Mouse (Mus musculus) hindbrain, embryonic 14.5 days (tissue): Measurements from ENCODE around the gene Svs2. TPM values are rescaled to one million over a fixed set of nuclear protein-coding genes. Genes with fewer than 3 reads are reported as not detected.

Experiments
- polyA plus RNA-seq: library from polyadenylated mRNA; unstranded; fragments of >200 nt; fragmentation: Nextera tagmentation; extraction: Ambion mirVana; gene quantifications from 2 replicates; pipeline ENCODE4 v1.2.1, GENCODE M21; 2014

The Svs2 gene
- polyA plus RNA-seq, 1 experiment from 2014 or later, result not detected

Other genes starting within 250 kb of the Svs2 start
- gene Ywhab, start 243.5 kb downstream of the Svs2 start, polyA plus RNA-seq, result 445 and 473 TPM in 2 replicates
- 1.6 and 2.2 TPM in 2 replicates for gene Pabpc1l, start 213.0 kb downstream of the Svs2 start, polyA plus RNA-seq
- gene Stk4, start 168.1 kb downstream of the Svs2 start, polyA plus RNA-seq, result 26.6 and 27.4 TPM in 2 replicates
- 48.3 and 48.9 TPM in 2 replicates for gene Tomm34, start 167.3 kb downstream of the Svs2 start, polyA plus RNA-seq
- 1.1 and 1.6 TPM in 2 replicates for gene Kcns1, start 67.4 kb downstream of the Svs2 start, polyA plus RNA-seq
- not detected in 2 replicates for gene Wfdc5, start 55.7 kb downstream of the Svs2 start, polyA plus RNA-seq
- not detected in 2 replicates for gene Wfdc12, start 47.9 kb downstream of the Svs2 start, polyA plus RNA-seq
- not detected in 2 replicates for gene Wfdc15a, start 38.3 kb downstream of the Svs2 start, polyA plus RNA-seq
- gene Wfdc15b, start 16.8 kb downstream of the Svs2 start, polyA plus RNA-seq, result not detected in 2 replicates
- gene Svs3b, start 18.2 kb upstream of the Svs2 start, polyA plus RNA-seq, result not detected in 2 replicates
- gene Svs4, start 40.0 kb upstream of the Svs2 start, polyA plus RNA-seq, result not detected in 2 replicates
- not detected in 2 replicates for gene Svs3a, start 50.8 kb upstream of the Svs2 start, polyA plus RNA-seq
- not detected in 2 replicates for gene Svs6, start 78.3 kb upstream of the Svs2 start, polyA plus RNA-seq
- not detected in 2 replicates for gene Svs5, start 94.3 kb upstream of the Svs2 start, polyA plus RNA-seq
- 0.33 and 0.62 TPM in 2 replicates for gene Slpi, start 150.6 kb upstream of the Svs2 start, polyA plus RNA-seq
- gene Rbpjl, start 164.7 kb upstream of the Svs2 start, polyA plus RNA-seq, result 0.04 and 0.15 TPM in 2 replicates
- 0.44 and 0.75 TPM in 2 replicates for gene Matn4, start 166.7 kb upstream of the Svs2 start, polyA plus RNA-seq
- 6.8 and 9.3 TPM in 2 replicates for gene Sdc4, start 205.4 kb upstream of the Svs2 start, polyA plus RNA-seq
- 87.1 and 92.6 TPM in 2 replicates for gene Sys1, start 218.5 kb upstream of the Svs2 start, polyA plus RNA-seq
- 8.6 and 10.0 TPM in 2 replicates for gene Gm20458, start 222.5 kb upstream of the Svs2 start, polyA plus RNA-seq
- gene Trp53tg5, start 235.3 kb upstream of the Svs2 start, polyA plus RNA-seq, result 0.28 TPM in 1 of 2 replicates, not detected in the other
- 13.8 and 14.4 TPM in 2 replicates for gene Dbndd2, start 247.6 kb upstream of the Svs2 start, polyA plus RNA-seq